Mouse (Mus musculus) effector memory CD4-positive, alpha-beta T cell, adult 7 months (primary cell): ENCODE data around the gene Snrk. TPM values are rescaled to one million over a fixed set of nuclear protein-coding genes. Genes with fewer than 3 reads are reported as not detected.

ENCODE experiments used
- polyA plus RNA-seq: library from polyadenylated mRNA; unstranded; fragments of 100-300 nt; shearing (Covaris generic); gene quantifications from one replicate; pipeline ENCODE4 v1.2.1, GENCODE M21; 2017

Gene Snrk
- polyA plus RNA-seq: 86.2 TPM

DNA sequence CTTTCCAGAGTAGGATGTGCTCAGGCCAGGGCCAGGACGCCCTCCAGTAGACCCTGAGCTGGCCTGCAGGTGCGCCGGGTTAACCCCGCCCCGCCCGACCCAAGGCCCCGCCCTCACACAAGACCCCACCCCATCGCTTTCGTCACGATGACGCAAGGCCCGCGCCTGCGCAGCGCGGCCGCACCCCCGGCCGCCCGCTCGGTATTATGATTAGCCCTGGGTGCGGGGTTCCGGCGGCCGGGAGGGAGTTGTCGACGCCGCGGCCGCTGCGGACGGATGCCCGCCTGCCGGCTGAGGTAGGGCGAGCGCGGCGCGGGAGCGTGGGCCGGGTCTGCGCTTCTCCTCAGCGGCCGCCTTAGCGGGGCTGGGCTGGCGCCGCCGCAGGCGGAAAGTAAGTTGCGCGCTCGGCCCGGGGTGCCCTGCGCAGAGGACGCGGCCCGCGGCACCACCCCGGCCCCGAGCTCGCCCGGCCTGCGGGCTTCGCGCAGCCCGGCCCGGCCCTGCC, at the start of gene Snrk:
Gene Snrk (plus strand): TSS at position 155 of the 505 bp plus-strand sequence.

Other genes starting within 250 kb of the Snrk start
- gene Ackr2, start 218.9 kb upstream of the Snrk start, polyA plus RNA-seq: not detected
- 0.39 TPM for gene Cyp8b1, start 201.0 kb upstream of the Snrk start, polyA plus RNA-seq
- gene Fam198a, start 166.3 kb upstream of the Snrk start, polyA plus RNA-seq: not detected
- not detected for gene Pomgnt2, start 120.2 kb upstream of the Snrk start, polyA plus RNA-seq
- gene Ano10, start 177.2 kb downstream of the Snrk start, polyA plus RNA-seq: 43.7 TPM
- 21.0 TPM for gene Abhd5, start 234.3 kb downstream of the Snrk start, polyA plus RNA-seq